Mouse (Mus musculus): ENCODE measurements around the gene Pdc.
"Not testable (repeated sequence)": the region's sequence is repeated elsewhere in the genome, so short reads cannot be mapped to it uniquely, and the experiment has no call there.

The Pdc gene

DNA sequence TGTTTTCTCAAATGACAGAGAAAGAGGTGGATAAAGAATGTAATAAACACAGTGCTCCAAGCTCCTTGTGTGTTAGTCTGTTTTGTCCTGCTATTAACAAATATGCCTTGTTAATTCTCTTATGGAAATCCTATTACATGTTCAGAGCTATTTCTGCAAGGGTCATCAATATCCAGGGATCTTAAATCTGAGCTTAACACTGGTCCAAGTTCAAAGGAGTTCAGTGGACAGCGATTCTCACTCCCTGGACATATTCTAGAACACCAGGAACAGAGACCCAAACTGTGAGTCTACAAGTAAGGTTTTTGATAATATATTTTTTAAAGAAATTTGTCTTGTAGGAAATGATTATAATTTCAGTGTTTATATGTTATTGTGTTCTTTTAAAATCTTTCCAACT, at the start of gene Pdc:
TSS of gene Pdc (plus strand) at position 213 of the 400 bp plus-strand sequence.
- DNase-seq: no peak

DNA sequence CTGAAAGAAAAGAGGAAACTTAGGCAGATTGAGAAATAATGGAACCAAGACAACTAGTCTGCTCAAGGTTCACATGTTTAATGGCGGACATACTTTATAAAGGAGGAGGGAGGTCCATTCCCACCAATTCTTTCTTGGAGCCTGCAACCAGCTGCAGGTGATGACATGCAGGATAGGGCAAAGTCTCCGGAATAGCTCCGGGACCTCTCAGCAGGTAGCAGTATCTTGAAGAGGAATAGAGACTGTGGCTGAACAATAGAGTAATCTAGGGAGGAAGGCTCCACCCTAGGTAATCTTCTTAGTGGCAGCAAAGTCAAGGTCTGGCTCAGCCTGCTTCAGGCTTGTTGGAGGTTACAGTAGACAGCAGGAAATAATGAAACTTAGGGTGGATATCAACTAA, 25.2 kb upstream of the Pdc start:
- not testable (repeated sequence) for DNase-seq

- DNase-seq: peak; percentile 18
Measured at GRCm38 (mm10) chr1:150307599-150307998, 11.6 kb upstream of the Pdc start.

GRCm38 (mm10) chr1:150335111-150335510, 15.9 kb downstream of the Pdc start:
- no peak for DNase-seq

DNA sequence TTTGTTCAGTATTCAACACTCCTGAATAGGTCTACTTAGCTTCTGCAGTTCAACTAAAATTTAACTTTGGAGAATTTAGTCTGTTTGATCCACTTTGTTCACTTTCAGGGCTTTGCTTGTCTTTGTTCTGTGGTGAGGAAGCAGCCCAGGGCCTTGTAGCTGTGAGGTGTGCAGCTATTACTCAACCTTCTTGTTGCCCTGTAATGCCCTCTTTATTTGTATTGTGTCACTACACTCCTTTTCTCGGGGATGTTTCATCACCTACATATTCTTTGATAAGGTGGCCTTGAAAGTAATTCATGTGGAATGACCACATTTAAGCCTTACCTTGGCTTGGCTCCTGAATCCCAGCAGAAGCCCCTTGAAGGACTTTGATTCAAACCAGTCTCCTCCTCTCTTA, 41.6 kb downstream of the Pdc start:
- DNase-seq: no peak

DNA sequence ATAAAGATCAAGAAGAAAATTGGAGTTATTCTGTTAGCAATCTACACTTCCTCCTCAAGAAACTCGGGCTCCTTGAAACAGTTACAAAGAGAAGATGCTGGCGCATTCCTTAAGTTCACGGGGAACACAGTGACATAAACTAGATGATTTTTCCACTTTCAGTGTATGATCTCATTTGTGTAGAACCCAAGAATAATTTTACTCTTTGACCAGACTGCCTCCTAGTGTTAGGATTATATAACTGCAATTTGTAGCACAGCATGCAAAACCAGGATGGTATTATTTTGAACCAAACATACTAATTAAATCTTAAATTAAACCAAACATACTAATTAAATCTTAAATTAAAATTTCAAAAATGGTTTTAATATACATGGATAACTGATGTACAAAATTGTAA, 53.7 kb downstream of the Pdc start:
- DNase-seq: no peak

DNA sequence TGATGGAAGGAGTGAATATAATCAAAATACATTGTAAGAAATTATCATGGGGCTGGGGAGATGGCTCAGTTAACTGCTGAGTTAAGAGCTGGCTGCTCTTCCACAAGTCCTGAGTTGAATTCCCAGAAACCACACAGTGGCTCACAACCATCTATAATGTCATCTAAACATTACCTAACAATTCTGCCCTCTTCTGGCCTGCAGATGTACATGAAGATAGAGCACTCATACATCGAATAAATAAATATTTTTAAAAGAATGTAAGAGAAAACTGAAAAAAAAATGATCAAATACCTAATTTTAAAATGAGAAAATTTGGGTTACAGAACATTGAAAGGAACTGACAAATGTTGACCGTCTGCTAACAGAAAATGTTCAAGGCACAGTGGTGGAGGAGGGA, 55.0 kb downstream of the Pdc start:
- no peak for DNase-seq
